Mouse (Mus musculus): Measurements from ENCODE around the gene Hoxd11.

GRCm38 (mm10) chr2:74704393-74704998 is 25.1 kb downstream of the Hoxd11 start, which contains the start of gene Hoxd8:
- TF ChIP-seq POLR2A (IDR thresholded peaks at IDR 0.05; ENCODE audit: low read depth, low read length) (no peak), CTCF (IDR thresholded peaks at IDR 0.05; ENCODE audit: extremely low read depth, insufficient read depth, insufficient read length, insufficient replicate concordance) (no peak)
